Mouse (Mus musculus) midbrain, embryonic 12.5 days (tissue): ENCODE results near the gene Klf1. TPM values are rescaled to one million over a fixed set of nuclear protein-coding genes. Genes with fewer than 3 reads are reported as not detected.

ENCODE experiments used
- microRNA-seq: library from miRNA; unstranded; fragments of <30 nt; microRNA quantifications from one replicate; pipeline ENCODE4, GENCODE M21; 2017
- polyA plus RNA-seq: library from polyadenylated mRNA; unstranded; fragments of >200 nt; fragmentation: Nextera tagmentation; extraction: Ambion mirVana; gene quantifications from 2 replicates; pipeline ENCODE4 v1.2.1, GENCODE M21; 2016

Gene Klf1
- polyA plus RNA-seq, 1 experiment from 2014 or later: 4.3 TPM

Small RNA genes within 50 kb of the gene (microRNA-seq; reads per million reads assigned to microRNA genes)
- gene Gm24197 (not detected), gene Mir7069 (5.6 reads per million, percentile 20 among the genes with 10 or more reads in this experiment)

Other genes starting within 250 kb of the Klf1 start
- 47.1 and 47.4 TPM in 2 replicates for gene Ier2, start 239.1 kb upstream of the Klf1 start, polyA plus RNA-seq
- gene Trmt1, start 215.6 kb upstream of the Klf1 start, polyA plus RNA-seq: 53.6 and 58.8 TPM in 2 replicates
- 20.8 and 25.0 TPM in 2 replicates for gene Nacc1, start 214.1 kb upstream of the Klf1 start, polyA plus RNA-seq
- gene Lyl1, start 200.5 kb upstream of the Klf1 start, polyA plus RNA-seq: 3.5 and 5.6 TPM in 2 replicates
- gene G430095P16Rik, start 178.9 kb upstream of the Klf1 start, polyA plus RNA-seq: 2.0 and 2.4 TPM in 2 replicates
- gene Nfix, start 101.6 kb upstream of the Klf1 start, polyA plus RNA-seq: 6.6 and 8.5 TPM in 2 replicates
- 5.0 and 6.1 TPM in 2 replicates for gene Dand5, start 79.1 kb upstream of the Klf1 start, polyA plus RNA-seq
- gene Gadd45gip1, start 70.4 kb upstream of the Klf1 start, polyA plus RNA-seq: 36.1 and 36.6 TPM in 2 replicates
- 104 and 110 TPM in 2 replicates for gene Rad23a, start 61.3 kb upstream of the Klf1 start, polyA plus RNA-seq
- 640 and 681 TPM in 2 replicates for gene Calr, start 55.0 kb upstream of the Klf1 start, polyA plus RNA-seq
- 105 and 113 TPM in 2 replicates for gene Farsa, start 44.9 kb upstream of the Klf1 start, polyA plus RNA-seq
- 42.1 and 44.9 TPM in 2 replicates for gene Syce2, start 29.8 kb upstream of the Klf1 start, polyA plus RNA-seq
- gene Gcdh, start 8.0 kb upstream of the Klf1 start, polyA plus RNA-seq: 33.1 and 33.9 TPM in 2 replicates
- 8.9 and 9.4 TPM in 2 replicates for gene Dnase2a, start 6.6 kb downstream of the Klf1 start, polyA plus RNA-seq
- gene Mast1, start 35.4 kb downstream of the Klf1 start, polyA plus RNA-seq: 29.3 and 34.3 TPM in 2 replicates
- gene Rtbdn, start 45.1 kb downstream of the Klf1 start, polyA plus RNA-seq: 1.3 and 1.7 TPM in 2 replicates
- not detected in 2 replicates for gene Gm49661, start 67.5 kb downstream of the Klf1 start, polyA plus RNA-seq
- gene Prdx2, start 67.7 kb downstream of the Klf1 start, polyA plus RNA-seq: 1,292 and 1,309 TPM in 2 replicates
- 91.9 and 98.7 TPM in 2 replicates for gene Rnaseh2a, start 67.8 kb downstream of the Klf1 start, polyA plus RNA-seq
- 6.0 and 6.5 TPM in 2 replicates for gene Junb, start 76.8 kb downstream of the Klf1 start, polyA plus RNA-seq
- gene Hook2, start 88.7 kb downstream of the Klf1 start, polyA plus RNA-seq: 17.7 and 18.7 TPM in 2 replicates
- gene Best2, start 112.6 kb downstream of the Klf1 start, polyA plus RNA-seq: not detected in 2 replicates
- gene Asna1, start 123.4 kb downstream of the Klf1 start, polyA plus RNA-seq: 137 and 146 TPM in 2 replicates
- 164 and 178 TPM in 2 replicates for gene Trir, start 124.9 kb downstream of the Klf1 start, polyA plus RNA-seq
- gene Tnpo2, start 135.0 kb downstream of the Klf1 start, polyA plus RNA-seq: 42.0 and 45.4 TPM in 2 replicates
- 40.7 and 41.6 TPM in 2 replicates for gene Fbxw9, start 158.1 kb downstream of the Klf1 start, polyA plus RNA-seq
- 0.92 and 0.94 TPM in 2 replicates for gene Gm5741, start 166.1 kb downstream of the Klf1 start, polyA plus RNA-seq
- gene Dhps, start 169.8 kb downstream of the Klf1 start, polyA plus RNA-seq: 74.7 and 74.8 TPM in 2 replicates
- gene Wdr83os, start 178.8 kb downstream of the Klf1 start, polyA plus RNA-seq: 114 and 119 TPM in 2 replicates
- 46.6 and 54.2 TPM in 2 replicates for gene Wdr83, start 179.4 kb downstream of the Klf1 start, polyA plus RNA-seq
- gene Man2b1, start 181.3 kb downstream of the Klf1 start, polyA plus RNA-seq: 19.2 and 20.7 TPM in 2 replicates
- 1.6 and 2.4 TPM in 2 replicates for gene Zfp791, start 221.2 kb downstream of the Klf1 start, polyA plus RNA-seq
- not detected in 2 replicates for gene Cks1brt, start 250.0 kb downstream of the Klf1 start, polyA plus RNA-seq